Mouse (Mus musculus) G1E (cell line): Measurements from ENCODE around the gene Gm19935. TPM values are rescaled to one million over a fixed set of nuclear protein-coding genes. Genes with fewer than 3 reads are reported as not detected.
A peak's percentile ranks its signal among the peaks of the same experiment; 100 is the strongest.

ENCODE experiments used
- ATAC-seq: 2 replicates; pipeline ENCODE4 v1.8.0; 2016; ENCODE audit warnings: mild to moderate bottlenecking; ENCODE audit not compliant: insufficient number of reproducible peaks, poor library complexity, low FRiP score, severe bottlenecking; ENCODE audit errors: extremely low read depth
- DNase-seq: peaks from one replicate; pipeline ENCODE4 v3.0.0; 2012; ENCODE audit warnings: low spot score
- H3K27me3 ChIP-seq: 2 replicates; pipeline ENCODE4 v1.6.1; 2012; ENCODE audit warnings: mild to moderate bottlenecking, low read length, inconsistent platforms; ENCODE audit not compliant: insufficient read depth
- H3K36me3 ChIP-seq: replicated peaks from 2 replicates; pipeline ENCODE3; 2012; ENCODE audit warnings: mild to moderate bottlenecking, inconsistent platforms
- H3K4me1 ChIP-seq: 2 replicates; pipeline ENCODE4 v1.6.1; 2012; ENCODE audit warnings: low read depth, low read length, inconsistent platforms, mixed read lengths; ENCODE audit not compliant: insufficient read depth
- H3K4me3 ChIP-seq: 2 replicates; pipeline ENCODE4 v1.5.1; 2012; ENCODE audit warnings: low read depth, mild to moderate bottlenecking, inconsistent platforms, low read length, moderate library complexity, mixed read lengths
- H3K9me3 ChIP-seq: replicated peaks from 2 replicates; pipeline ENCODE4 v1.6.1; 2012; ENCODE audit warnings: inconsistent platforms
- CTCF ChIP-seq: IDR thresholded peaks from 2 replicates; pipeline ENCODE4 v1.5.1; 2012; ENCODE audit warnings: low read depth, low read length, inconsistent platforms, mixed read lengths
- GATA1 ChIP-seq: IDR thresholded peaks from 2 replicates; pipeline ENCODE4 v1.6.1; 2012; ENCODE audit warnings: borderline replicate concordance, low read length, inconsistent platforms, mixed read lengths
- GATA2 ChIP-seq: IDR thresholded peaks from 2 replicates; pipeline ENCODE4 v1.6.1; 2012; ENCODE audit warnings: low read depth, low read length, inconsistent platforms, borderline replicate concordance
- POLR2AphosphoS5 ChIP-seq: IDR thresholded peaks from 2 replicates; pipeline ENCODE4 v1.6.1; 2012; ENCODE audit warnings: low read depth, low read length, inconsistent platforms; ENCODE audit not compliant: insufficient replicate concordance
- TAL1 ChIP-seq: conservative IDR thresholded peaks from 2 replicates; pipeline ENCODE4 v1.6.1; 2012; ENCODE audit warnings: low read depth, low read length, inconsistent platforms, mixed read lengths
- polyA plus RNA-seq: library from polyadenylated mRNA; stranded (reverse); fragments of >175 nt; gene quantifications from 2 replicates; pipeline ENCODE4 v1.2.3, GENCODE M21; 2012
- total RNA-seq, 2 experiments: library from RNA; stranded (forward) in 1 of 2; stranded (reverse) in 1 of 2; fragments of 200-1000 nt in 1 of 2; fragments of >200 nt in 1 of 2; fragmentation: Nextera tagmentation in 1 of 2; gene quantifications; 2 replicates each; pipeline ENCODE4 v1.2.3; 2014 to 2017

The Gm19935 gene
- total and polyA plus RNA-seq, 3 experiments, result not detected

- no peak overlapping the region for H3K4me3 ChIP-seq
- TF ChIP-seq GATA2, result no peak
- TF ChIP-seq POLR2AphosphoS5, result no peak
- no peak for TF ChIP-seq TAL1
- no peak for TF ChIP-seq CTCF
- TF ChIP-seq GATA1, result no peak
- H3K9me3 ChIP-seq, result no peaks in the 10 kb centered on the region
- DNase-seq (no peak), ATAC-seq (no peak)
- H3K36me3 ChIP-seq, result no peaks in the 10 kb centered on the region
- no peaks in the 10 kb centered on the region for H3K27me3 ChIP-seq
- H3K4me1 ChIP-seq, result peaks cover 19% of the 10 kb centered on the region
Observed at GRCm38 (mm10) chr8:90833628-90834320, 16.6 kb upstream of the Gm19935 start.

- ATAC-seq, result no peak
- Histone ChIP-seq H3K9me3 (no peaks in the 10 kb centered on the region), H3K4me3 (no peak overlapping the region), H3K36me3 (no peaks in the 10 kb centered on the region), H3K27me3 (no peaks in the 10 kb centered on the region), H3K4me1 (peaks cover 27% of the 10 kb centered on the region)
- no peak for TF ChIP-seq TAL1
- TF ChIP-seq GATA2, result no peak
- no peak for TF ChIP-seq GATA1
- no peak for TF ChIP-seq POLR2AphosphoS5
- TF ChIP-seq CTCF, result no peak
- DNase-seq, result no peak
Observed at GRCm38 (mm10) chr8:90832576-90833289, 15.5 kb upstream of the Gm19935 start.

DNA sequence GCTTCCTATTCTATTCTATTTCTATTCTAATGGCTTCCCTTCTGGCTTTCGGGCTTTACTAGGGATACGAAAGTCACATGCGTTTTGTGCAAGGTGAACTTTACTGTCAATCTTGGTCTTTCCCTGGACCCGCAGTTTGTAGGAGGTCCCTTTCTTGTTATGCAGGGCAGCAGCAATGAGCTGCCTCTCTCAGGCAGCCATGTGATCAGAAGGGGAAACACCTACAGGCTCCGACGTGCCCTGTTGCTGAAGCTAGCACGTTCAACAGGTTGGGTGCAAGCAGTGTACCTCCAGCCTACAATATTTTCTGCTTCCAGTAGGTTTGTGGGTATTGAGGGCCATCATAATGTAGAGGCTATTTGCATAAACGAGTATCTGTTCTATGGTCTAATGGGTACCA, 13.8 kb upstream of the Gm19935 start:
- H3K27me3 ChIP-seq, result no peaks in the 10 kb centered on the region
- DNase-seq, result no peak
- no peak for ATAC-seq
- H3K36me3 ChIP-seq, result no peaks in the 10 kb centered on the region
- H3K4me1 ChIP-seq, result peaks cover 31% of the 10 kb centered on the region
- no peak for TF ChIP-seq GATA2
- no peak for TF ChIP-seq CTCF
- no peak for TF ChIP-seq TAL1
- TF ChIP-seq POLR2AphosphoS5, result no peak
- TF ChIP-seq GATA1, result no peak
- no peaks in the 10 kb centered on the region for H3K9me3 ChIP-seq
- H3K4me3 ChIP-seq, result no peak overlapping the region

- TF ChIP-seq CTCF, result no peak
- no peak for TF ChIP-seq POLR2AphosphoS5
- no peak for TF ChIP-seq GATA2
- no peak for TF ChIP-seq GATA1
- peak; percentile 65 for TF ChIP-seq TAL1
- Histone ChIP-seq H3K27me3 (no peaks in the 10 kb centered on the region), H3K4me3 (peak overlapping the region; percentile 73; the same call in 1 of the 2 replicates), H3K4me1 (peaks cover 40% of the 10 kb centered on the region), H3K9me3 (no peaks in the 10 kb centered on the region), H3K36me3 (no peaks in the 10 kb centered on the region)
- DNase-seq (peak; percentile 20), ATAC-seq (peak; percentile 66)
Observed at GRCm38 (mm10) chr8:90829825-90830224, 12.6 kb upstream of the Gm19935 start.

GRCm38 (mm10) chr8:90828987-90829740, 12.0 kb upstream of the Gm19935 start:
- peak; percentile 40 for DNase-seq
- no peak for TF ChIP-seq CTCF
- TF ChIP-seq TAL1, result no peak
- no peak for TF ChIP-seq GATA1
- TF ChIP-seq POLR2AphosphoS5, result no peak
- TF ChIP-seq GATA2, result no peak
- peak; percentile 24 for ATAC-seq

More at GRCm38 (mm10) chr8:90828987-90829740, 12.0 kb upstream of the Gm19935 start:
- peaks cover 40% of the 10 kb centered on the region for H3K4me1 ChIP-seq
- no peaks in the 10 kb centered on the region for H3K9me3 ChIP-seq
- H3K36me3 ChIP-seq, result no peaks in the 10 kb centered on the region
- peak overlapping the region; percentile 73 for H3K4me3 ChIP-seq
- H3K27me3 ChIP-seq, result no peaks in the 10 kb centered on the region
